Mouse (Mus musculus) stomach, embryonic 14.5 days (tissue): ENCODE data around the gene Fcrl5. TPM values are rescaled to one million over a fixed set of nuclear protein-coding genes. Genes with fewer than 3 reads are reported as not detected.

Source experiments
- ATAC-seq: fragments of 200-750 bp; cut with Nextera tagmentation; 2 replicates; pipeline ENCODE4 v1.8.0; 2017; ENCODE audit warnings: low read depth, moderate TSS enrichment; ENCODE audit not compliant: insufficient number of reproducible peaks, insufficient read depth, low FRiP score
- H3K27ac ChIP-seq: fragments of 300-500 bp; sonication (generic); 2 replicates; pipeline ENCODE4 v1.5.1; 2014; ENCODE audit warnings: mild to moderate bottlenecking, low read length, moderate library complexity, mixed read lengths
- H3K27me3 ChIP-seq: fragments of 300-500 bp; sonication (generic); 2 replicates; pipeline ENCODE4 v1.6.1; 2014; ENCODE audit warnings: low read length, control low read depth, mixed read lengths; ENCODE audit not compliant: control insufficient read depth, insufficient read depth
- H3K36me3 ChIP-seq: fragments of 300-500 bp; sonication (generic); 2 replicates; pipeline ENCODE4 v1.6.1; 2014; ENCODE audit warnings: mild to moderate bottlenecking, control low read depth, low read length, moderate library complexity, mixed read lengths; ENCODE audit not compliant: control insufficient read depth, insufficient read depth
- H3K4me1 ChIP-seq: fragments of 300-500 bp; sonication (generic); 2 replicates; pipeline ENCODE4 v1.6.1; 2014; ENCODE audit warnings: low read length, control low read depth, mixed read lengths; ENCODE audit not compliant: control insufficient read depth, insufficient read depth
- H3K4me2 ChIP-seq: fragments of 300-500 bp; sonication (generic); replicated peaks from 2 replicates; pipeline ENCODE4 v1.6.1; 2014; ENCODE audit warnings: low read depth, low read length, control low read depth
- H3K4me3 ChIP-seq: fragments of 300-500 bp; sonication (generic); 2 replicates; pipeline ENCODE4 v1.5.1; 2014; ENCODE audit warnings: low read depth, low read length, control low read depth
- H3K9ac ChIP-seq: fragments of 300-500 bp; sonication (generic); replicated peaks from 2 replicates; pipeline ENCODE4 v1.6.1; 2014; ENCODE audit warnings: low read depth, mild to moderate bottlenecking, control low read depth, low read length, moderate library complexity, mixed read lengths
- H3K9me3 ChIP-seq: fragments of 300-500 bp; sonication (generic); 2 replicates; pipeline ENCODE4 v1.6.1; 2016; ENCODE audit warnings: low read depth, low read length, control low read depth; ENCODE audit not compliant: control insufficient read depth
- WGBS: fragments of 180-500 bp; shearing (Covaris S2); extraction: QIAGEN DNeasy Blood & Tissue Kit; methylation state at CpG from one replicate; pipeline ENCODE4 v1.1.7; 2014; 5-methylcytosine and 5-hydroxymethylcytosine counted together
- polyA plus RNA-seq: library from polyadenylated mRNA; unstranded; fragments of >200 nt; fragmentation: Nextera tagmentation; extraction: Ambion mirVana; gene quantifications from 2 replicates; pipeline ENCODE4 v1.2.1, GENCODE M21; 2014

The Fcrl5 gene
- polyA plus RNA-seq, 1 experiment from 2014 or later, result not detected

GRCm38 (mm10) chr3:87545554-87545953 is 110.0 kb downstream of the Fcrl5 start:
- 79% methylated on average over 3 of the region's 3 CpGs for WGBS

GRCm38 (mm10) chr3:87546291-87546721 is 110.7 kb downstream of the Fcrl5 start:
- no peak overlapping the region for H3K4me3 ChIP-seq
- H3K4me2 ChIP-seq, result no peak overlapping the region
- 72% methylated on average over 10 of the region's 10 CpGs for WGBS
- no peaks in the 10 kb centered on the region for H3K27me3 ChIP-seq
- no peak overlapping the region for H3K27ac ChIP-seq
- H3K9ac ChIP-seq, result no peak overlapping the region
- no peaks in the 10 kb centered on the region for H3K36me3 ChIP-seq
- ATAC-seq, result no peak
- no peaks in the 10 kb centered on the region for H3K9me3 ChIP-seq
- no peaks in the 10 kb centered on the region for H3K4me1 ChIP-seq

More at GRCm38 (mm10) chr3:87545554-87545953, 110.0 kb downstream of the Fcrl5 start:
- Histone ChIP-seq H3K36me3 (no peaks in the 10 kb centered on the region), H3K27me3 (no peaks in the 10 kb centered on the region), H3K9ac (no peak overlapping the region), H3K4me2 (no peak overlapping the region), H3K4me3 (no peak overlapping the region), H3K9me3 (no peaks in the 10 kb centered on the region), H3K27ac (no peak overlapping the region), H3K4me1 (no peaks in the 10 kb centered on the region)
- no peak for ATAC-seq

- Histone ChIP-seq H3K27ac (no peak overlapping the region), H3K4me2 (no peak overlapping the region), H3K4me1 (no peaks in the 10 kb centered on the region), H3K27me3 (no peaks in the 10 kb centered on the region), H3K36me3 (no peaks in the 10 kb centered on the region), H3K4me3 (no peak overlapping the region), H3K9ac (no peak overlapping the region), H3K9me3 (no peaks in the 10 kb centered on the region)
- WGBS, result 31% methylated on average over 14 of the region's 14 CpGs
- ATAC-seq, result no peak
Observed at GRCm38 (mm10) chr3:87549908-87550307, 114.3 kb downstream of the Fcrl5 start.

Other genes starting within 250 kb of the Fcrl5 start
- gene Fcrls, start 172.0 kb upstream of the Fcrl5 start, polyA plus RNA-seq, result 15.9 and 16.2 TPM in 2 replicates
- 0.15 and 0.35 TPM in 2 replicates for gene Cd5l, start 77.9 kb upstream of the Fcrl5 start, polyA plus RNA-seq
- gene Fcrl1, start 59.4 kb upstream of the Fcrl5 start, polyA plus RNA-seq, result 0.20 and 0.54 TPM in 2 replicates
- 10.7 and 10.8 TPM in 2 replicates for gene Etv3, start 89.6 kb downstream of the Fcrl5 start, polyA plus RNA-seq
- 17.5 and 18.6 TPM in 2 replicates for gene Arhgef11, start 181.8 kb downstream of the Fcrl5 start, polyA plus RNA-seq